Mouse (Mus musculus) liver, postnatal 0 days (tissue): ENCODE measurements at regions not wholly inside any gene's neighbourhood (a gene's known extent, or its start where the extent isn't known, plus 50 kb on each side); places are given as distances from the start of the nearest gene placed in this dataset.

Experiments used
- CTCF ChIP-seq: sonication (generic); IDR thresholded peaks from 2 replicates; pipeline ENCODE4 v1.5.1; 2016; ENCODE audit warnings: antibody characterized with exemption, low read depth
- EP300 ChIP-seq: IDR thresholded peaks from 2 replicates; pipeline ENCODE4 v1.6.1; 2016; ENCODE audit warnings: antibody characterized with exemption, low read depth, mild to moderate bottlenecking

GRCm38 (mm10) chr17:59904395-59904794, 891.2 kb upstream of the Nudt12 start:
- no peak for TF ChIP-seq CTCF
- TF ChIP-seq EP300 = no peak
